Mouse (Mus musculus): ENCODE results near the gene Guca1b.

DNA sequence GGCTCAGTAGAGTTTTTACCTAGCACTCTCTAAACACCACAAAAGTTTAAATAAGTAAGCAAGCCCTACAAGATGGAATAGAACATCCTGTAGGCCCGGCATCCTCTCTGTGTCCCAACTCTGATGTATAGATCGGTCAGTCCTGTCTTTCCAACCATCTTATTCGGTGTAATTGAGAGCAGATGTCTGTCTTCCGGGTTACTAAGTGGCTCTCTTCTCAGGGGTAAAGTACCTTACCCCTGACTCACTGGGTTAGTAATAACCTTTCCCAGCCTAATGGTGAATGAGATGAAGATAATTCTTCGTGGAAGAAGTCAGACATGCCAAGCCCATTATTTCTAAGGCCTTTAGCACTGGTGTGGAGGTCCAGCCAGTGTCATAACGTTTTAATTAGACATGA is 11.2 kb upstream of the Guca1b start:
- TF ChIP-seq CTCF (IDR thresholded peaks at IDR 0.05; ENCODE audit: low read depth, low read length) (no peak), GATA1 (IDR thresholded peaks at IDR 0.05; ENCODE audit: borderline replicate concordance, low read length) (no peak), TAL1 (conservative IDR thresholded peaks at IDR 0.05; ENCODE audit: low read depth, low read length) (no peak)
